Mouse (Mus musculus) mature B cell (primary cell): Measurements from ENCODE around the gene Lep.

Experiments
- in situ Hi-C: fragments of 300-500 bp; cut with MboI; formaldehyde crosslinking; loops from 2 replicates; pipeline ENCODE4 v1.14.3; 2019

The Lep gene

GRCm38 (mm10) chr6:29117417-29118104 lies 57.5 kb downstream of the Lep start:
- in situ Hi-C loops, result no loop called here

GRCm38 (mm10) chr6:29118231-29118630 lies 58.2 kb downstream of the Lep start:
- in situ Hi-C loops, result no loop called here

GRCm38 (mm10) chr6:29118963-29119362 lies 58.9 kb downstream of the Lep start:
- in situ Hi-C loops, result no loop called here

- in situ Hi-C loops, result no loop called here
These were observed 60.0 kb downstream of the Lep start for GRCm38 (mm10) chr6:29119990-29120389.
